Mouse (Mus musculus) embryo, embryonic 10.5 days (tissue): ENCODE data around the gene Erg.

ENCODE experiments used
- DNase-seq: peaks from one replicate; pipeline ENCODE4 v3.0.0-alpha.2; 2015; ENCODE audit warnings: low spot score

Erg gene

GRCm38 (mm10) chr16:95478558-95478957, 107.8 kb downstream of the Erg start:
- DNase-seq, result no peak

GRCm38 (mm10) chr16:95475041-95475440, 111.4 kb downstream of the Erg start:
- no peak for DNase-seq

- DNase-seq, result no peak
These were observed 112.4 kb downstream of the Erg start for GRCm38 (mm10) chr16:95473946-95474345.

- DNase-seq, result no peak
These were observed 113.6 kb downstream of the Erg start for GRCm38 (mm10) chr16:95472771-95473170.

GRCm38 (mm10) chr16:95469262-95470139, 116.9 kb downstream of the Erg start:
- DNase-seq, result peak; percentile 73

GRCm38 (mm10) chr16:95467893-95468292, 118.5 kb downstream of the Erg start:
- DNase-seq, result no peak

GRCm38 (mm10) chr16:95466548-95466947, 119.8 kb downstream of the Erg start:
- peak; percentile 86 for DNase-seq

GRCm38 (mm10) chr16:95464609-95465008, 121.8 kb downstream of the Erg start:
- DNase-seq, result no peak

- no peak for DNase-seq
These were observed 122.6 kb downstream of the Erg start for GRCm38 (mm10) chr16:95463796-95464195.

GRCm38 (mm10) chr16:95461941-95462340, 124.5 kb downstream of the Erg start:
- DNase-seq, result no peak

- no peak for DNase-seq
These were observed 126.1 kb downstream of the Erg start for GRCm38 (mm10) chr16:95460336-95460735.

GRCm38 (mm10) chr16:95459325-95459691, 127.1 kb downstream of the Erg start:
- no peak for DNase-seq

GRCm38 (mm10) chr16:95458590-95459324, 127.6 kb downstream of the Erg start:
- DNase-seq, result no peak

GRCm38 (mm10) chr16:95457006-95457405, 129.4 kb downstream of the Erg start:
- no peak for DNase-seq

- no peak for DNase-seq
These were observed 130.5 kb downstream of the Erg start for GRCm38 (mm10) chr16:95455896-95456295.

- no peak for DNase-seq
These were observed 130.9 kb downstream of the Erg start for GRCm38 (mm10) chr16:95455461-95455860.

- DNase-seq, result no peak
These were observed 134.0 kb downstream of the Erg start for GRCm38 (mm10) chr16:95452411-95452810.

GRCm38 (mm10) chr16:95449361-95449725, 137.1 kb downstream of the Erg start:
- DNase-seq, result no peak

GRCm38 (mm10) chr16:95448643-95449360, 137.6 kb downstream of the Erg start:
- DNase-seq, result peak; percentile 24

GRCm38 (mm10) chr16:95447896-95448295, 138.5 kb downstream of the Erg start:
- DNase-seq, result no peak

- DNase-seq, result no peak
These were observed 140.0 kb downstream of the Erg start for GRCm38 (mm10) chr16:95446368-95446767.

- DNase-seq, result no peak
These were observed 144.4 kb downstream of the Erg start for GRCm38 (mm10) chr16:95442023-95442422.

- no peak for DNase-seq
These were observed 145.2 kb downstream of the Erg start for GRCm38 (mm10) chr16:95441179-95441578.
